Mouse (Mus musculus): ENCODE measurements around the gene Suco. TPM values are rescaled to one million over a fixed set of nuclear protein-coding genes. Genes with fewer than 3 reads are reported as not detected.

Suco gene
- 10 to 100 TPM; 46.0 to 55.5 TPM for total RNA-seq (2021)
- long read RNA-seq, experiment 1, partial matches to known transcripts: 6 of 8 reads
- long read RNA-seq, experiment 1, other reads (novel, unspliced or antisense): 2 of 8 reads
- long read RNA-seq, experiment 2, full-length matches to known transcripts: 2 of 6 reads
- long read RNA-seq, experiment 2, partial matches to known transcripts: 1 of 6 reads
- long read RNA-seq, experiment 2, other reads (novel, unspliced or antisense): 3 of 6 reads

- peak; percentile 100 for DNase-seq
These were observed at the start of gene Suco for GRCm38 (mm10) chr1:161876553-161877447. Suco (minus strand) TSS chr1:161876682.

GRCm38 (mm10) chr1:161925281-161925805 lies 48.9 kb upstream of the Suco start:
- peak in 1 of 2 experiments; percentile 47 for DNase-seq

- DNase-seq: no peak
These were observed 47.8 kb upstream of the Suco start for GRCm38 (mm10) chr1:161924321-161924720.

GRCm38 (mm10) chr1:161921928-161922327 lies 45.4 kb upstream of the Suco start:
- DNase-seq: no peak

- no peak for DNase-seq
These were observed 44.3 kb upstream of the Suco start for GRCm38 (mm10) chr1:161920475-161921454.

GRCm38 (mm10) chr1:161919594-161919993 lies 43.1 kb upstream of the Suco start:
- no peak for DNase-seq

GRCm38 (mm10) chr1:161918682-161919372 lies 42.3 kb upstream of the Suco start:
- no peak for DNase-seq

- no peak for DNase-seq
These were observed 41.5 kb upstream of the Suco start for GRCm38 (mm10) chr1:161917940-161918484.

GRCm38 (mm10) chr1:161916036-161916435 lies 39.6 kb upstream of the Suco start:
- no peak for DNase-seq

- peak in 1 of 2 experiments; percentile 29 for DNase-seq
These were observed 37.1 kb upstream of the Suco start for GRCm38 (mm10) chr1:161913648-161913984.

GRCm38 (mm10) chr1:161912940-161913647 lies 36.6 kb upstream of the Suco start:
- peak; percentile 4 to 9 for DNase-seq

GRCm38 (mm10) chr1:161909074-161909473 lies 32.6 kb upstream of the Suco start:
- DNase-seq: no peak

GRCm38 (mm10) chr1:161907795-161908457 lies 31.4 kb upstream of the Suco start:
- peak in 1 of 2 experiments; percentile 39 for DNase-seq

GRCm38 (mm10) chr1:161907111-161907510 lies 30.6 kb upstream of the Suco start:
- no peak for DNase-seq

GRCm38 (mm10) chr1:161902692-161903452 lies 26.4 kb upstream of the Suco start:
- DNase-seq: no peak

GRCm38 (mm10) chr1:161900129-161900528 lies 23.6 kb upstream of the Suco start:
- no peak for DNase-seq

- no peak for DNase-seq
These were observed 20.8 kb upstream of the Suco start for GRCm38 (mm10) chr1:161897235-161897634.

- no peak for DNase-seq
These were observed 19.6 kb upstream of the Suco start for GRCm38 (mm10) chr1:161896130-161896529.

- no peak for DNase-seq
These were observed 18.5 kb upstream of the Suco start for GRCm38 (mm10) chr1:161895014-161895413.
